Mouse (Mus musculus) MEL (cell line): ENCODE data around the gene Pkn3. TPM values are rescaled to one million over a fixed set of nuclear protein-coding genes. Genes with fewer than 3 reads are reported as not detected.

Experiments
- DNase-seq: peaks from one replicate; pipeline ENCODE4 v3.0.0; 2011; ENCODE audit warnings: low read depth, low spot score
- H3K27ac ChIP-seq: 2 replicates; pipeline ENCODE4 v1.5.1; 2012; ENCODE audit warnings: low read depth, mild to moderate bottlenecking, control low read depth, low read length, moderate library complexity; ENCODE audit not compliant: control insufficient read depth
- H3K27me3 ChIP-seq, 2 experiments: fragments of 150-350 bp in 1 of 2; sonication (generic) in 1 of 2; 2 replicates each; pipeline ENCODE4 v1.6.1; 2012; ENCODE audit warnings: low read length in 2 of 2, mild to moderate bottlenecking in 2 of 2, improper control_type of control experiment in 1 of 2, moderate library complexity in 1 of 2; ENCODE audit not compliant: insufficient read depth in 2 of 2, control insufficient read depth in 1 of 2
- H3K36me3 ChIP-seq, 2 experiments: 2 replicates each; pipeline ENCODE4 v1.6.1; 2012 to 2014; ENCODE audit warnings: low read length in 2 of 2, improper control_type of control experiment in 1 of 2, inconsistent platforms in 1 of 2, mild to moderate bottlenecking in 1 of 2; ENCODE audit not compliant: insufficient read depth in 2 of 2, control insufficient read depth in 1 of 2
- H3K4me1 ChIP-seq, 2 experiments: fragments of 150-350 bp in 1 of 2; sonication (generic) in 1 of 2; 2 replicates each; pipeline ENCODE4 v1.6.1; 2012; ENCODE audit warnings: low read length in 2 of 2, improper control_type of control experiment in 1 of 2, mild to moderate bottlenecking in 1 of 2; ENCODE audit not compliant: insufficient read depth in 2 of 2, control insufficient read depth in 1 of 2
- H3K4me3 ChIP-seq, 2 experiments: fragments of 150-350 bp in 1 of 2; sonication (generic) in 1 of 2; 2 replicates each; pipeline ENCODE4 v1.5.1; 2012; ENCODE audit warnings: low read depth in 2 of 2, low read length in 2 of 2, mild to moderate bottlenecking in 2 of 2, moderate library complexity in 2 of 2, control low read depth in 1 of 2, improper control_type of control experiment in 1 of 2; ENCODE audit not compliant: control insufficient read depth in 1 of 2, insufficient read depth in 1 of 2
- H3K79me2 ChIP-seq: 2 replicates; pipeline ENCODE4 v1.6.1; 2012; ENCODE audit warnings: mild to moderate bottlenecking, low read length, moderate library complexity; ENCODE audit not compliant: control insufficient read depth, poor library complexity, insufficient read depth
- H3K9ac ChIP-seq: 2 replicates; pipeline ENCODE4 v1.6.1; 2012; ENCODE audit warnings: low read depth, mild to moderate bottlenecking, control low read depth, low read length, moderate library complexity; ENCODE audit not compliant: control insufficient read depth, poor library complexity, severe bottlenecking
- H3K9me3 ChIP-seq: fragments of 150-350 bp; sonication (generic); replicated peaks from 2 replicates; pipeline ENCODE4 v1.6.1; 2012; ENCODE audit warnings: mild to moderate bottlenecking, low read length, improper control_type of control experiment, moderate library complexity; ENCODE audit not compliant: insufficient read depth
- BHLHE40 ChIP-seq: IDR thresholded peaks from 2 replicates; pipeline ENCODE4 v1.6.1; 2012; ENCODE audit warnings: low read depth, mild to moderate bottlenecking, inconsistent platforms, low read length, improper control_type of control experiment, borderline replicate concordance
- CHD1 ChIP-seq: IDR thresholded peaks from 2 replicates; pipeline ENCODE4 v1.6.1; 2012; ENCODE audit warnings: low read depth, mild to moderate bottlenecking, inconsistent platforms, low read length, improper control_type of control experiment
- CHD2 ChIP-seq: IDR thresholded peaks from 2 replicates; pipeline ENCODE4 v1.6.1; 2011; ENCODE audit warnings: low read length, improper control_type of control experiment
- CTCF ChIP-seq, 3 experiments: IDR thresholded peaks in 2 of 3; conservative IDR thresholded peaks in 1 of 3; 2 replicates each; pipeline ENCODE4 v1.5.1; 2011 to 2012; ENCODE audit warnings: low read length in 3 of 3, low read depth in 2 of 3, mild to moderate bottlenecking in 2 of 3, improper control_type of control experiment in 1 of 3, inconsistent platforms in 1 of 3, mixed read lengths in 1 of 3, moderate library complexity in 1 of 3; ENCODE audit not compliant: control insufficient read depth in 1 of 3, insufficient read depth in 1 of 3, poor library complexity in 1 of 3, severe bottlenecking in 1 of 3
- E2F4 ChIP-seq: IDR thresholded peaks from 2 replicates; pipeline ENCODE4 v1.6.1; 2011; ENCODE audit warnings: low read depth, low read length, improper control_type of control experiment, borderline replicate concordance
- ELF1 ChIP-seq: IDR thresholded peaks from 2 replicates; pipeline ENCODE4 v1.6.1; 2014; ENCODE audit warnings: low read depth, mild to moderate bottlenecking, inconsistent platforms, low read length, improper control_type of control experiment, moderate library complexity
- EP300 ChIP-seq, 2 experiments: IDR thresholded peaks; 2 replicates each; pipeline ENCODE4 v1.6.1; 2011; ENCODE audit warnings: improper control_type of control experiment in 2 of 2, low read length in 2 of 2, low read depth in 1 of 2, mild to moderate bottlenecking in 1 of 2
- ETS1 ChIP-seq: IDR thresholded peaks from 2 replicates; pipeline ENCODE4 v1.6.1; 2012; ENCODE audit warnings: low read depth, mild to moderate bottlenecking, inconsistent platforms, low read length, improper control_type of control experiment, moderate library complexity
- GABPA ChIP-seq: IDR thresholded peaks from 2 replicates; pipeline ENCODE4 v1.6.1; 2012; ENCODE audit warnings: low read depth, mild to moderate bottlenecking, inconsistent platforms, low read length, improper control_type of control experiment, moderate library complexity
- GATA1 ChIP-seq: IDR thresholded peaks from 2 replicates; pipeline ENCODE4 v1.6.1; 2011; ENCODE audit warnings: low read depth, low read length, improper control_type of control experiment
- JUND ChIP-seq: IDR thresholded peaks from 2 replicates; pipeline ENCODE4 v1.6.1; 2011; ENCODE audit warnings: low read depth, mild to moderate bottlenecking, improper control_type of control experiment, low read length
- KAT2A ChIP-seq: conservative IDR thresholded peaks from 2 replicates; pipeline ENCODE4 v1.6.1; 2012; ENCODE audit warnings: low read depth, low read length, improper control_type of control experiment, inconsistent platforms
- MAFK ChIP-seq: IDR thresholded peaks from 2 replicates; pipeline ENCODE4 v1.6.1; 2011; ENCODE audit warnings: low read depth, mild to moderate bottlenecking, low read length, improper control_type of control experiment, borderline replicate concordance
- MAX ChIP-seq: IDR thresholded peaks from 2 replicates; pipeline ENCODE4 v1.6.1; 2011; ENCODE audit warnings: low read length, improper control_type of control experiment
- MAZ ChIP-seq: IDR thresholded peaks from 2 replicates; pipeline ENCODE4 v1.6.1; 2012; ENCODE audit warnings: low read depth, mild to moderate bottlenecking, inconsistent platforms, low read length, improper control_type of control experiment
- MXI1 ChIP-seq: IDR thresholded peaks from 2 replicates; pipeline ENCODE4 v1.6.1; 2011; ENCODE audit warnings: mild to moderate bottlenecking, low read depth, low read length, improper control_type of control experiment
- MYB ChIP-seq: IDR thresholded peaks from 2 replicates; pipeline ENCODE4 v1.6.1; 2011; ENCODE audit warnings: mild to moderate bottlenecking, low read depth, low read length, improper control_type of control experiment
- MYC ChIP-seq: IDR thresholded peaks from 2 replicates; pipeline ENCODE4 v1.6.1; 2011; ENCODE audit warnings: low read depth, mild to moderate bottlenecking, low read length, improper control_type of control experiment, moderate library complexity
- POLR2A ChIP-seq, 2 experiments: IDR thresholded peaks; 2 replicates each; pipeline ENCODE4 v1.6.1; 2011 to 2012; ENCODE audit warnings: low read length in 2 of 2, mild to moderate bottlenecking in 2 of 2, control low read depth in 1 of 2, improper control_type of control experiment in 1 of 2, low read depth in 1 of 2, moderate library complexity in 1 of 2; ENCODE audit not compliant: control insufficient read depth in 1 of 2, insufficient read depth in 1 of 2, poor library complexity in 1 of 2
- POLR2AphosphoS2 ChIP-seq: IDR thresholded peaks from 2 replicates; pipeline ENCODE4 v1.6.1; 2011; ENCODE audit warnings: low read length, improper control_type of control experiment
- RAD21 ChIP-seq: IDR thresholded peaks from 2 replicates; pipeline ENCODE4 v1.6.1; 2011; ENCODE audit warnings: mild to moderate bottlenecking, low read depth, low read length, improper control_type of control experiment
- RCOR1 ChIP-seq: IDR thresholded peaks from 2 replicates; pipeline ENCODE4 v1.6.1; 2012; ENCODE audit warnings: low read depth, mild to moderate bottlenecking, inconsistent platforms, low read length, improper control_type of control experiment
- SIN3A ChIP-seq: IDR thresholded peaks from 2 replicates; pipeline ENCODE4 v1.6.1; 2012; ENCODE audit warnings: low read length, improper control_type of control experiment, inconsistent platforms
- SMC3 ChIP-seq: IDR thresholded peaks from 2 replicates; pipeline ENCODE4 v1.6.1; 2011; ENCODE audit warnings: low read depth, low read length, improper control_type of control experiment
- TBP ChIP-seq: IDR thresholded peaks from 2 replicates; pipeline ENCODE4 v1.8.0; 2011; ENCODE audit warnings: low read depth, low read length, improper control_type of control experiment
- TCF12 ChIP-seq: IDR thresholded peaks from 2 replicates; pipeline ENCODE4 v1.6.1; 2014; ENCODE audit warnings: low read depth, mild to moderate bottlenecking, inconsistent platforms, low read length, improper control_type of control experiment, moderate library complexity
- USF1 ChIP-seq: IDR thresholded peaks from 2 replicates; pipeline ENCODE4 v1.6.1; 2014; ENCODE audit warnings: low read depth, mild to moderate bottlenecking, inconsistent platforms, low read length, improper control_type of control experiment, moderate library complexity
- USF2 ChIP-seq, 2 experiments: IDR thresholded peaks; 2 replicates each; pipeline ENCODE4 v1.6.1; 2011 to 2012; ENCODE audit warnings: improper control_type of control experiment in 2 of 2, low read length in 2 of 2, borderline replicate concordance in 1 of 2, inconsistent platforms in 1 of 2, low read depth in 1 of 2, mild to moderate bottlenecking in 1 of 2; ENCODE audit not compliant: insufficient read depth in 1 of 2
- ZC3H11A ChIP-seq: IDR thresholded peaks from 2 replicates; pipeline ENCODE4 v1.6.1; 2012; ENCODE audit warnings: low read depth, mild to moderate bottlenecking, inconsistent platforms, low read length, improper control_type of control experiment
- ZKSCAN1 ChIP-seq: IDR thresholded peaks from 2 replicates; pipeline ENCODE4 v1.6.1; 2012; ENCODE audit warnings: low read depth, mild to moderate bottlenecking, inconsistent platforms, low read length, improper control_type of control experiment, moderate library complexity
- ZMIZ1 ChIP-seq: IDR thresholded peaks from 2 replicates; pipeline ENCODE4 v1.6.1; 2012; ENCODE audit warnings: low read depth, mild to moderate bottlenecking, inconsistent platforms, low read length, improper control_type of control experiment, moderate library complexity
- ZNF384 ChIP-seq: IDR thresholded peaks from 2 replicates; pipeline ENCODE4 v1.6.1; 2012; ENCODE audit warnings: low read depth, mild to moderate bottlenecking, inconsistent platforms, low read length, improper control_type of control experiment
- polyA plus RNA-seq, 2 experiments: library from polyadenylated mRNA; stranded (reverse) in 1 of 2; unstranded in 1 of 2; fragments of >175 nt in 1 of 2; fragments of >200 nt in 1 of 2; gene quantifications; 2 replicates each; pipeline versions ENCODE4 v1.2.1 to v1.2.4; 2012; ENCODE audit warnings: low replicate concordance in 2 of 2, low read depth in 1 of 2; ENCODE audit not compliant: insufficient read length in 2 of 2, insufficient read depth in 1 of 2, missing spikeins in 1 of 2
- total RNA-seq: library from RNA; depleted of rRNA; stranded (reverse); fragments of 300-350 nt; gene quantifications from 2 replicates; pipeline ENCODE4 v1.2.3, GENCODE M21; 2012

The Pkn3 gene
- total and polyA plus RNA-seq, 3 experiments: 2.0 to 5.8 TPM; not detected in 1

- no peak for TF ChIP-seq MYB
- no peak for TF ChIP-seq MAZ
- no peak for TF ChIP-seq MAFK
- TF ChIP-seq RAD21: no peak
- TF ChIP-seq TBP: peak; percentile 18; the same call in 1 of the 2 replicates
- peak in 1 of 2 experiments; percentile 19; a peak in 1 of 4 replicates for TF ChIP-seq EP300 (IDR thresholded peaks at IDR 0.05; ENCODE audit: low read depth in 1 of 2, low read length in 2 of 2)
- TF ChIP-seq ELF1: no peak
- TF ChIP-seq GABPA: no peak
- no peak for TF ChIP-seq ZKSCAN1
- TF ChIP-seq CHD1: 0 out of 2 replicates have a peak, but pooled peaks have one; percentile 69
- TF ChIP-seq KAT2A: no peak
- no peak for TF ChIP-seq GATA1
- TF ChIP-seq ETS1: 0 out of 2 replicates have a peak, but pooled peaks have one; percentile 23
Measured at GRCm38 (mm10) chr2:30064298-30064697, 13.2 kb upstream of the Pkn3 start (continued).

- Histone ChIP-seq H3K79me2 (peaks cover 72% of the 10 kb centered on the region), H3K4me3 (peak overlapping the region; percentile 78 to 81), H3K4me1 (peaks cover 5 to 8% of the 10 kb centered on the region in 2 experiments; a peak in 2 of 4 replicates), H3K27me3 (no peaks in the 10 kb centered on the region), H3K9ac (peak overlapping the region; percentile 100), H3K36me3 (peaks cover 17 to 31% of the 10 kb centered on the region in 2 experiments), H3K9me3 (no peaks in the 10 kb centered on the region), H3K27ac (peak overlapping the region; percentile 95)
- DNase-seq: peak; percentile 96
- no peak for TF ChIP-seq MYC
- TF ChIP-seq CHD1: no peak
- TF ChIP-seq USF2 (IDR thresholded peaks at IDR 0.05; ENCODE audit: borderline replicate concordance in 1 of 2, insufficient read depth in 1 of 2, low read depth in 1 of 2, low read length in 2 of 2): peak in 1 of 2 experiments; percentile 52; a peak in 1 of 4 replicates
- no peak for TF ChIP-seq GATA1
- TF ChIP-seq MAX: peak; percentile 74
- TF ChIP-seq ZKSCAN1: no peak
- peak; percentile 74; the same call in 1 of the 2 replicates for TF ChIP-seq SIN3A
- TF ChIP-seq TBP: peak; percentile 41; the same call in 1 of the 2 replicates
- no peak for TF ChIP-seq ZC3H11A
- TF ChIP-seq ZMIZ1: peak; percentile 8; the same call in 1 of the 2 replicates
- TF ChIP-seq KAT2A: no peak
- TF ChIP-seq BHLHE40: no peak
- TF ChIP-seq MXI1: peak; percentile 89; the same call in 1 of the 2 replicates
- no peak for TF ChIP-seq RCOR1
- peak; percentile 46; the same call in 1 of the 2 replicates for TF ChIP-seq E2F4
- TF ChIP-seq ZNF384: no peak
- peak; percentile 94 for TF ChIP-seq USF1
- no peak for TF ChIP-seq SMC3
- TF ChIP-seq POLR2A (IDR thresholded peaks at IDR 0.05; ENCODE audit: control insufficient read depth in 1 of 2, insufficient read depth in 1 of 2, low read depth in 1 of 2, low read length in 2 of 2, poor library complexity in 1 of 2): peak; percentile 61 to 76; a peak in 2 of 4 replicates
- TF ChIP-seq GABPA: no peak
- TF ChIP-seq ETS1: no peak
- no peak for TF ChIP-seq CTCF (IDR thresholded peaks at IDR 0.05 in 2 of 3, conservative IDR thresholded peaks at IDR 0.05 in 1 of 3; ENCODE audit: control insufficient read depth in 1 of 3, insufficient read depth in 1 of 3, low read depth in 2 of 3, low read length in 3 of 3, poor library complexity in 1 of 3, severe bottlenecking in 1 of 3)
- TF ChIP-seq MAFK: no peak
- TF ChIP-seq TCF12: no peak; the same call in 1 of the 2 replicates
- no peak for TF ChIP-seq POLR2AphosphoS2
- no peak for TF ChIP-seq CHD2
- no peak for TF ChIP-seq JUND
- TF ChIP-seq ELF1: no peak
Measured at GRCm38 (mm10) chr2:30066046-30066901, 11.2 kb upstream of the Pkn3 start.
